Mouse (Mus musculus) cerebellum, postnatal 4 days (tissue): ENCODE results near the gene Gm20388.

ENCODE experiments used
- DNase-seq, 2 experiments: peaks; one replicate each; pipeline ENCODE4 v3.0.0; 2022; ENCODE audit warnings: low spot score in 2 of 2, mixed read lengths in 1 of 2

Gene Gm20388

GRCm38 (mm10) chr8:120735770-120736481 is 825.3 kb downstream of the Gm20388 start, which contains the start of gene Irf8:
Irf8 (plus strand) TSS chr8:120736358.
- peak; percentile 66 to 80 for DNase-seq

- DNase-seq: peak in 1 of 2 experiments; percentile 47
These were observed 825.8 kb downstream of the Gm20388 start for GRCm38 (mm10) chr8:120736486-120736885.

- no peak for DNase-seq
These were observed 826.5 kb downstream of the Gm20388 start for GRCm38 (mm10) chr8:120737166-120737565.

- DNase-seq: no peak
These were observed 828.1 kb downstream of the Gm20388 start for GRCm38 (mm10) chr8:120738771-120739170.

GRCm38 (mm10) chr8:120739526-120739925 is 828.9 kb downstream of the Gm20388 start:
- DNase-seq: no peak

GRCm38 (mm10) chr8:120740579-120740978 is 829.9 kb downstream of the Gm20388 start:
- no peak for DNase-seq

GRCm38 (mm10) chr8:120741001-120741400 is 830.4 kb downstream of the Gm20388 start:
- DNase-seq: no peak

- DNase-seq: no peak
These were observed 831.3 kb downstream of the Gm20388 start for GRCm38 (mm10) chr8:120741815-120742530.

GRCm38 (mm10) chr8:120743149-120743897 is 832.7 kb downstream of the Gm20388 start:
- no peak for DNase-seq

GRCm38 (mm10) chr8:120743898-120744290 is 833.3 kb downstream of the Gm20388 start:
- DNase-seq: no peak

- DNase-seq: no peak
These were observed 833.8 kb downstream of the Gm20388 start for GRCm38 (mm10) chr8:120744448-120744847.

GRCm38 (mm10) chr8:120745226-120745625 is 834.6 kb downstream of the Gm20388 start:
- no peak for DNase-seq

GRCm38 (mm10) chr8:120746007-120746701 is 835.5 kb downstream of the Gm20388 start:
- no peak for DNase-seq

- DNase-seq: peak in 1 of 2 experiments; percentile 25
These were observed 836.6 kb downstream of the Gm20388 start for GRCm38 (mm10) chr8:120747286-120747685.

GRCm38 (mm10) chr8:120750616-120751015 is 840.0 kb downstream of the Gm20388 start:
- no peak for DNase-seq

GRCm38 (mm10) chr8:120751226-120752081 is 840.8 kb downstream of the Gm20388 start:
- DNase-seq: no peak

- no peak for DNase-seq
These were observed 841.4 kb downstream of the Gm20388 start for GRCm38 (mm10) chr8:120752082-120752452.

- no peak for DNase-seq
These were observed 842.8 kb downstream of the Gm20388 start for GRCm38 (mm10) chr8:120753476-120753875.

- no peak for DNase-seq
These were observed 845.0 kb downstream of the Gm20388 start for GRCm38 (mm10) chr8:120755306-120756297.

GRCm38 (mm10) chr8:120758005-120758404 is 847.4 kb downstream of the Gm20388 start:
- no peak for DNase-seq
